Mouse (Mus musculus) neural tube, embryonic 14.5 days (tissue): ENCODE measurements around the gene 4833420G17Rik. TPM values are rescaled to one million over a fixed set of nuclear protein-coding genes. Genes with fewer than 3 reads are reported as not detected.
"Not testable (repeated sequence)": the region's sequence is repeated elsewhere in the genome, so short reads cannot be mapped to it uniquely, and the experiment has no call there.

Experiments used
- ATAC-seq: fragments of 200-750 bp; cut with Nextera tagmentation; 2 replicates; pipeline ENCODE4 v1.8.0; 2017; ENCODE audit warnings: low read depth, mild to moderate bottlenecking, moderate TSS enrichment, moderate library complexity
- H3K27ac ChIP-seq: fragments of 300-500 bp; sonication (generic); 2 replicates; pipeline ENCODE4 v1.5.1; 2014; ENCODE audit warnings: low read depth, mild to moderate bottlenecking, control low read depth, low read length, moderate library complexity, mixed read lengths
- H3K27me3 ChIP-seq: fragments of 300-500 bp; sonication (generic); 2 replicates; pipeline ENCODE4 v1.6.1; 2014; ENCODE audit warnings: low read length; ENCODE audit not compliant: control insufficient read depth, insufficient read depth
- H3K36me3 ChIP-seq: fragments of 300-500 bp; sonication (generic); 2 replicates; pipeline ENCODE4 v1.6.1; 2014; ENCODE audit warnings: low read length, mixed read lengths; ENCODE audit not compliant: control insufficient read depth, insufficient read depth
- H3K4me1 ChIP-seq: fragments of 300-500 bp; sonication (generic); 2 replicates; pipeline ENCODE4 v1.6.1; 2014; ENCODE audit warnings: low read length; ENCODE audit not compliant: control insufficient read depth, insufficient read depth
- H3K4me2 ChIP-seq: fragments of 300-500 bp; sonication (generic); 2 replicates; pipeline ENCODE4 v1.6.1; 2014; ENCODE audit warnings: mild to moderate bottlenecking, low read depth, low read length, control low read depth
- H3K4me3 ChIP-seq: fragments of 300-500 bp; sonication (generic); 2 replicates; pipeline ENCODE4 v1.5.1; 2014; ENCODE audit warnings: low read depth, low read length, control low read depth, mixed read lengths
- H3K9ac ChIP-seq: fragments of 300-500 bp; sonication (generic); replicated peaks from 2 replicates; pipeline ENCODE4 v1.6.1; 2014; ENCODE audit warnings: low read depth, mild to moderate bottlenecking, control low read depth, low read length, mixed read lengths
- H3K9me3 ChIP-seq: fragments of 300-500 bp; sonication (generic); 2 replicates; pipeline ENCODE4 v1.6.1; 2016; ENCODE audit warnings: low read length; ENCODE audit not compliant: control insufficient read depth
- WGBS: fragments of 180-500 bp; shearing (Covaris S2); extraction: QIAGEN DNeasy Blood & Tissue Kit; methylation state at CpG from one replicate; pipeline ENCODE4 v1.1.7; 2014; 5-methylcytosine and 5-hydroxymethylcytosine counted together
- polyA plus RNA-seq: library from polyadenylated mRNA; unstranded; fragments of >200 nt; fragmentation: Nextera tagmentation; extraction: Ambion mirVana; gene quantifications from 2 replicates; pipeline ENCODE4 v1.2.1, GENCODE M21; 2014

4833420G17Rik gene
- polyA plus RNA-seq, 1 experiment from 2014 or later = 98.6 TPM

DNA sequence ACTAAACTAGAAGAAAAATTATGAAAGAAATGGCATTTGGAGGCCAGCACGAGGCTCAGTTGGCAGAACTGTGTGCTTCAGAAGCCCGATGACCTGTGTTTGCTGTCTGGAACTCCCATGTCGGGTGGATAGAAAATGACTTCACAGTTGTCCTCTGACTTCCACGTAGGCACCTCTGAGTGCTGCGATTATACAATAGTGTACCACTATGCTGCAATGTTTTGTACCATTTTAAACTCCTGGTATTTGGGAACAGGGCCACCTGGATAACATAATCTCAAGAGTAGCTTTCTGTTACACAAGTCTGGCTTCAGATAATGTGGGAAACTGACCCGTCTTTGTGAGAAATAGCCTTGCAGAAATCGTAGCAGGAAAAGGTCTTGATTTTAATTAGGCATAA is 6.2 kb upstream of the 4833420G17Rik start:
- H3K27ac ChIP-seq = no peak overlapping the region
- whole genome bisulfite sequencing = 94% methylated on average over 7 of the region's 7 CpGs
- H3K9me3 ChIP-seq = no peaks in the 10 kb centered on the region
- peaks cover 22% of the 10 kb centered on the region for H3K36me3 ChIP-seq
- no peaks in the 10 kb centered on the region for H3K27me3 ChIP-seq
- H3K9ac ChIP-seq = no peak overlapping the region
- H3K4me1 ChIP-seq = no peaks in the 10 kb centered on the region
- ATAC-seq = no peak
- no peak overlapping the region for H3K4me3 ChIP-seq
- H3K4me2 ChIP-seq = no peak overlapping the region

- peaks cover 10% of the 10 kb centered on the region for H3K36me3 ChIP-seq
- no peaks in the 10 kb centered on the region; the same call in 1 of the 2 replicates for H3K27me3 ChIP-seq
- ATAC-seq = peak; percentile 42
- H3K4me3 ChIP-seq = peak overlapping the region; percentile 73
- H3K9ac ChIP-seq = peak overlapping the region; percentile 72
- H3K4me2 ChIP-seq = peak overlapping the region; percentile 68
- peaks cover 14% of the 10 kb centered on the region for H3K4me1 ChIP-seq
- H3K9me3 ChIP-seq = no peaks in the 10 kb centered on the region
- WGBS = 4% methylated on average over 10 of the region's 10 CpGs
- peak overlapping the region; percentile 70 for H3K27ac ChIP-seq
These were observed 520 bp upstream of the 4833420G17Rik start for GRCm38 (mm10) chr13:119461900-119462595.

DNA sequence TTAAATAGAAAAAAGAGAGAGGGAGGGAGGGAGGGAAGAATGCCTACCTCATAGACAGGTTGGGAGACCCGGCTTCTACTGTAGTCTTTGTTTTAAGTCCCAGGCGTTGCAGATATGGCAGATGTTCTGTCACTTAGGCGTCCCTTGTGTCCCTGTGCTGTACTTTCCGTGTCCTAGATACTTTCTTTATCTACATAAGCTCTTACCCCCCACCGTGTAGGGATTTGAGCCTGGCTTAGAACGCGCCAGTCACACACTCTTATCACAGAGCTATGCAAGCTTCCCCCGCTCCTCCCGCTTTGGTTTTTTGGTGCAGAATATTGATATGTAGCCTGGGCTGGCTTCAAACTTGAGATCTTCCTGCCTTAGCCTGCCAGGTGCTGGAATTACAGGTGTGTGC is 14.1 kb downstream of the 4833420G17Rik start:
- Histone ChIP-seq H3K9me3 (no peaks in the 10 kb centered on the region), H3K27ac (no peak overlapping the region), H3K27me3 (no peaks in the 10 kb centered on the region), H3K36me3 (peaks cover 53% of the 10 kb centered on the region), H3K4me1 (no peaks in the 10 kb centered on the region), H3K4me2 (no peak overlapping the region), H3K9ac (no peak overlapping the region), H3K4me3 (no peak overlapping the region)
- ATAC-seq = no peak
- WGBS = 93% methylated on average over 9 of the region's 9 CpGs

- ATAC-seq = no peak
- no peaks in the 10 kb centered on the region for H3K4me1 ChIP-seq
- no peak overlapping the region for H3K4me2 ChIP-seq
- no peaks in the 10 kb centered on the region for H3K27me3 ChIP-seq
- H3K4me3 ChIP-seq = no peak overlapping the region
- no peaks in the 10 kb centered on the region for H3K9me3 ChIP-seq
- no peak overlapping the region for H3K27ac ChIP-seq
- H3K9ac ChIP-seq = no peak overlapping the region
- peaks cover 61% of the 10 kb centered on the region for H3K36me3 ChIP-seq
- 96% methylated on average over 2 of the region's 2 CpGs for WGBS
These were observed 15.2 kb downstream of the 4833420G17Rik start for GRCm38 (mm10) chr13:119477789-119478188.

GRCm38 (mm10) chr13:119487354-119487753 is 24.8 kb downstream of the 4833420G17Rik start:
- WGBS = 45% methylated on average over 7 of the region's 7 CpGs
- peaks cover 21% of the 10 kb centered on the region for H3K36me3 ChIP-seq
- ATAC-seq = no peak

DNA sequence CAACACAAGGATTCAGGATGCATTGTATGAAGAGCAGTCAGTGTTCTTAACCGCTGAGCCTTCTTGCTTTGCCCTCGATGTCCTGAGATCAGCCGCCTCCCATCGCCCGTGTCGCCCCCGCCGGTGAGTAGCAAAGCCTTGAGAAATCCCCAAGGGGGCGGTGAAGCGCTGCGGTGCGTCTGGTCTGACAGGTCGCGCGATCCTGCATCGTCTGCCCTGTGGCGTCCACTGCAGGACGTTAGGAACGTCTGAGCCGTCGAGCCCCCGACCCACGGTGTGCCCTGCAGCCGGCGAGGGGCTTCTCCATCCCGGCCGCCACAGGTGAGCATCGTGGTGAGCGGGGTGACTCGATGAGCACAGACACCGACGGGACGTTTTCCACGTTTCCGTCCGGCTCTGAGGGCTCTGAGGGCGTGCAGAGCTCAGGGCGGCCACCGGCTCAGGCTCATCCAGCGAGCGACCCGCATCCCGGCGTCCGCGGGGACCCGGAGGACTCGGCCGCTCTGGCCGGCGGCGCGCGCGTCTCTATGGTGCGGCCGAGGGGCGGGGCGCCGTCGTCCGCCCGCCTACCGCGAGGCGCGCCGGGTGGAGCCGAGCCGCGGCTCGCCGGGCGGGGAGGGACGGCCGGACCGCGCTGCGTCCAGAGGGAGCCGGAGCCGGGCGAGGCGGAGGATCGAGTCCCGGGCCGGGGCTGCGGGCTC is 25.5 kb downstream of the 4833420G17Rik start, which contains the start of the genes Tmem267 and 3110070M22Rik:
Gene Tmem267 (plus strand): TSS at position 160 of the 701 bp plus-strand sequence.
Gene 3110070M22Rik (minus strand): TSS at position 504 of the 701 bp plus-strand sequence.
- H3K4me1 ChIP-seq = no peaks in the 10 kb centered on the region; the same call in 1 of the 2 replicates
- no peak within 1 kb of the TSS; the same call in 1 of the 2 replicates for H3K9ac ChIP-seq
- H3K4me2 ChIP-seq = no peak within 1 kb of the TSS; the same call in 1 of the 2 replicates
- H3K4me3 ChIP-seq = no peak within 1 kb of the TSS
- no peak within 1 kb of the TSS; the same call in 1 of the 2 replicates for H3K27ac ChIP-seq
- 56% methylated on average over 82 of the region's 87 CpGs for WGBS
- ATAC-seq = no peak
- H3K9me3 ChIP-seq = 0 out of 2 replicates have a peak, but pooled peaks cover 2% of the 10 kb centered on the region
- peaks cover 16% of the 10 kb centered on the region for H3K36me3 ChIP-seq
- H3K27me3 ChIP-seq = no peaks in the 10 kb centered on the region

More at GRCm38 (mm10) chr13:119487354-119487753, 24.8 kb downstream of the 4833420G17Rik start:
- H3K27me3 ChIP-seq = no peaks in the 10 kb centered on the region
- no peak overlapping the region; the same call in 1 of the 2 replicates for H3K4me2 ChIP-seq
- H3K27ac ChIP-seq = no peak overlapping the region
- no peak overlapping the region; the same call in 1 of the 2 replicates for H3K9ac ChIP-seq
- 0 out of 2 replicates have a peak, but pooled peaks cover 2% of the 10 kb centered on the region for H3K9me3 ChIP-seq
- no peak overlapping the region for H3K4me3 ChIP-seq
- H3K4me1 ChIP-seq = no peaks in the 10 kb centered on the region; the same call in 1 of the 2 replicates

DNA sequence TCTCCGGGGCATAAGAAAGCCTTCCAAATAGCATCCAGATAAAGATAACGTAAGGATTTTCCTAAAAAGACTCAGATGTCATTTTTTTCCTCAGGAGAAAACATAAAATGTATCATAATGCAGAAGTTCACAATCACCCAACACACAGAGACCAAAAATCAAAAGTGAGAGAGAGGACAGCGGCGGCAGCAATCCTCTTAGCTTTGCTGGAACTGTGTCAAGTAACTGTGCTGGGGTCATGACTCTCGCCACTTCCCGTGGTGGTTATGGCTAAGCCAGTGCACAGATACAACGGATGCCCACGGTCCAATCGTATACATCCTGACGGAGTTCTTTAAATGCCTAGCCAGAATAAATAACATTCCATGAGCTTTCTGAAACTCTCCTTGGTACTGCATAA is 29.5 kb downstream of the 4833420G17Rik start:
- not testable (repeated sequence) for H3K4me1 ChIP-seq, H3K27ac ChIP-seq, H3K9me3 ChIP-seq, H3K4me2 ChIP-seq, ATAC-seq, H3K27me3 ChIP-seq, H3K4me3 ChIP-seq, H3K36me3 ChIP-seq, H3K9ac ChIP-seq
- 93% methylated on average over 10 of the region's 10 CpGs for WGBS

DNA sequence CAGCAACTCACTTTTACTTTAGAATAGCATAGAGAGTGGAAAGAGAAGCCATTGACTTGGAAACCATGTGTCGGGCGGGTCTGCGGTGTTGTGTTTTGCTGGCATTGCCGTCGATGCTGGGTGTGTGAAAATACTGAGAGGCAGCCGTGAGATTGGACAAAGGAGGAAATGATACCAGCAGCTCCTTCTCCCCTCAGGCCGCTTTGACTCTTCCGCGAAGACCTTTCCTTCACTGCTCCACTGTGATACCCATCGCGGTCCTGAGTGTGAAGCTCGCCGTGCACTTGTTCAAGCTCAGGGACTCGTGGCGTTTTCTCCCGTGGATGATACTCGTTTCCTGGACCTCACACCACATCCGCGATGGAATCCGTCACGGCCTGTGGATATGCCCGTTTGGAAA is 32.4 kb downstream of the 4833420G17Rik start:
- H3K36me3 ChIP-seq, H3K9me3 ChIP-seq, H3K4me1 ChIP-seq, H3K4me2 ChIP-seq, ATAC-seq, H3K4me3 ChIP-seq, H3K9ac ChIP-seq, H3K27ac ChIP-seq, H3K27me3 ChIP-seq: not testable (repeated sequence)
- WGBS = 96% methylated on average over 10 of the region's 22 CpGs
